Mouse (Mus musculus): ENCODE measurements around the gene 4930550C14Rik. TPM values are rescaled to one million over a fixed set of nuclear protein-coding genes. Genes with fewer than 3 reads are reported as not detected.

4930550C14Rik gene
- polyA plus RNA-seq, 1 experiment, result not detected

DNA sequence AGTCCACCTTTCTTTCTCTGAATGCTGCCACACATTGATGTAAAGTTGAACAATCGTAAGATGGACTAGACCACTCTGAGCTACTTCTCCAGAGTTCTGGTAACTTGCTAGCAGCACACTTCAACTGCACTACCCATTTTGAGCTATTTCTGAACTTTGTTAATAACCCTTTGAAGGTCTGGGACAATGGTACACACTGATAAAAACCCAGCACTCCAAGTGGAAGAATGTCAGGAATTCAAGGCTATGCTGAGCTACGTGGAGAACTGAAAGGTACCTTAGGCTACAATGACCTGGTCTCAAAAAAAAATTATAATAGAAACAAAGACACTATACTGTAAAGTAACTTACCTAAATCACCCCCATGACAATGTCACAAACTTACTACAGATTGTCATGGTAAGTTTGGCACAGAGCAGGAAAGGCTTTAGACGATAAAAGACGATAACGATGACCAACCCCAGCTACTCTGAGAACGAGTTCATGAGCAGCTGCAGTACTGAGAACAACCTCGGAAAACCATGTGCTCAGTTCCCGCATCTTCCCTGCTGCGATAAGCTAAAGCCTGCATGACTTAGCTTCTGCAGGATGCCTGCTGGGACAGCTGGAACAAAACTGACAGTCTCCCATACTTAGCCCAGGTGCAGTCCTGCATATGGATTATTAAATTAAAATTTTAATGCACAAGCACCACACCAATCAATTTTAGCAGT is 70.8 kb downstream of the 4930550C14Rik start:
- no peak for TF ChIP-seq POLR2A (IDR thresholded peaks at IDR 0.05; ENCODE audit: borderline replicate concordance, control insufficient read depth, low read depth, low read length)
- no peak for TF ChIP-seq CTCF (IDR thresholded peaks at IDR 0.05; ENCODE audit: control insufficient read depth, insufficient read depth, low read length)
- H3K4me1 ChIP-seq (ENCODE audit: control insufficient read depth, insufficient read depth, low read length), result no peaks in the 10 kb centered on the region; the same call in 1 of the 2 replicates
- no peak overlapping the region for H3K4me3 ChIP-seq (replicated peaks; ENCODE audit: control insufficient read depth, low read depth, low read length)
- 88% methylated on average over 9 of the region's 9 CpGs for WGBS
- no peak overlapping the region for H3K27ac ChIP-seq (ENCODE audit: control insufficient read depth, insufficient read depth, low read depth, low read length, poor library complexity)

Other genes starting within 250 kb of the 4930550C14Rik start
- gene Ddx10, start 154.3 kb upstream of the 4930550C14Rik start, polyA plus RNA-seq (2011; ENCODE audit: insufficient read depth, insufficient read length, low replicate concordance, missing spikeins), result 7.2 and 11.2 TPM in 2 replicates
- 0.57 and 0.80 TPM in 2 replicates for gene Exph5, start 100.7 kb upstream of the 4930550C14Rik start, polyA plus RNA-seq (2011; ENCODE audit: insufficient read depth, insufficient read length, low replicate concordance, missing spikeins)
- gene Kdelc2, start 18.3 kb upstream of the 4930550C14Rik start, polyA plus RNA-seq (2011; ENCODE audit: insufficient read depth, insufficient read length, low replicate concordance, missing spikeins), result 0.79 and 2.3 TPM in 2 replicates
- 3.6 and 5.2 TPM in 2 replicates for gene Atm, start 134.4 kb downstream of the 4930550C14Rik start, polyA plus RNA-seq (2011; ENCODE audit: insufficient read depth, insufficient read length, low replicate concordance, missing spikeins)
- 4.9 and 5.0 TPM in 2 replicates for gene Npat, start 134.7 kb downstream of the 4930550C14Rik start, polyA plus RNA-seq (2011; ENCODE audit: insufficient read depth, insufficient read length, low replicate concordance, missing spikeins)
- 22.7 and 23.0 TPM in 2 replicates for gene Acat1, start 208.1 kb downstream of the 4930550C14Rik start, polyA plus RNA-seq (2011; ENCODE audit: insufficient read depth, insufficient read length, low replicate concordance, missing spikeins)

Data from bone marrow, adult 2 months (tissue).